Mouse (Mus musculus) stomach, postnatal 0 days (tissue): ENCODE results near the gene Scn7a.

ENCODE experiments used
- CTCF ChIP-seq: IDR thresholded peaks from 2 replicates; pipeline ENCODE4 v1.5.1; 2016; ENCODE audit warnings: antibody characterized with exemption, low read depth, mild to moderate bottlenecking, moderate library complexity
- EP300 ChIP-seq: optimal IDR thresholded peaks from 2 replicates; pipeline ENCODE3; 2016; ENCODE audit warnings: antibody characterized with exemption

DNA sequence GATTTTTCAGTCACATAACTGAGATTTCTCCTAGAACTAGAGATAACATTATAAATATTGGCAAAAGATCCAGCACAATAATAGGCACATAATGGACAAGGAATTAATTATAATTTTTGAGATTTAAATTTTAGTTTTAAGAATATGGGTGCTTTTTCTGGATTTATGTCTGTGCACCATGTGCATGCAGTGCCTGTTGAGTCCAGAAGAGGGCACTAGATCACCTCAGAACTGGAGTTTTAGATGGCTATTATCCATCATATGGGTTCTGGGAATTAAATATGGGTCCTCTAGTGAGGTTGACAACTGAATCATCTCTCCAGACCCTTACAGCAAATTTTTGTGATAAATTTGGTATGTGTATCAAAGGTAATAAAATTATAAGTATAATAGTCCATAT is 21.8 kb downstream of the Scn7a start:
- TF ChIP-seq CTCF, result peak; percentile 58
- TF ChIP-seq EP300, result no peak
